Mouse (Mus musculus): ENCODE data around the gene Ccdc15.
"Not testable (repeated sequence)": the region's sequence is repeated elsewhere in the genome, so short reads cannot be mapped to it uniquely, and the experiment has no call there.

The Ccdc15 gene

GRCm38 (mm10) chr9:37351266-37351665 lies 3.0 kb upstream of the Ccdc15 start:
- DNase-seq (ENCODE audit: low read depth, low spot score): no peak

GRCm38 (mm10) chr9:37349050-37349449 lies 818 bp upstream of the Ccdc15 start:
- no peak for DNase-seq (ENCODE audit: low read depth, low spot score)

- DNase-seq (ENCODE audit: low read depth, low spot score): no peak
Measured at GRCm38 (mm10) chr9:37347184-37347987, 846 bp downstream of the Ccdc15 start.

GRCm38 (mm10) chr9:37345406-37345805 lies 2.8 kb downstream of the Ccdc15 start:
- DNase-seq (ENCODE audit: low read depth, low spot score): no peak

GRCm38 (mm10) chr9:37329456-37329855 lies 18.8 kb downstream of the Ccdc15 start:
- peak; percentile 7 for DNase-seq (ENCODE audit: low read depth, low spot score)

- no peak for DNase-seq (ENCODE audit: low read depth, low spot score)
Measured at GRCm38 (mm10) chr9:37301720-37302119, 46.5 kb downstream of the Ccdc15 start.

- not testable (repeated sequence) for DNase-seq (ENCODE audit: low read depth, low spot score)
Measured at GRCm38 (mm10) chr9:37300501-37300900, 47.7 kb downstream of the Ccdc15 start.

GRCm38 (mm10) chr9:37295586-37295985 lies 52.6 kb downstream of the Ccdc15 start:
- no peak for DNase-seq (ENCODE audit: low read depth, low spot score)

GRCm38 (mm10) chr9:37266622-37267021 lies 81.6 kb downstream of the Ccdc15 start:
- DNase-seq (ENCODE audit: low read depth, low spot score): no peak

GRCm38 (mm10) chr9:37255889-37256225 lies 92.4 kb downstream of the Ccdc15 start:
- DNase-seq (ENCODE audit: low read depth, low spot score): peak; percentile 57

GRCm38 (mm10) chr9:37255149-37255888 lies 92.9 kb downstream of the Ccdc15 start, which contains the start of gene Slc37a2:
TSS of gene Slc37a2 (minus strand) at chr9:37255738.
- peak; percentile 35 for DNase-seq (ENCODE audit: low read depth, low spot score)

- DNase-seq (ENCODE audit: low read depth, low spot score): peak; percentile 5
Measured at GRCm38 (mm10) chr9:37254531-37255110, 93.6 kb downstream of the Ccdc15 start.

- DNase-seq (ENCODE audit: low read depth, low spot score): no peak
Measured at GRCm38 (mm10) chr9:37250631-37251030, 97.6 kb downstream of the Ccdc15 start.

GRCm38 (mm10) chr9:37249976-37250375 lies 98.3 kb downstream of the Ccdc15 start:
- no peak for DNase-seq (ENCODE audit: low read depth, low spot score)

- DNase-seq (ENCODE audit: low read depth, low spot score): peak; percentile 8
Measured at GRCm38 (mm10) chr9:37248381-37248906, 99.8 kb downstream of the Ccdc15 start.

GRCm38 (mm10) chr9:37247429-37247828 lies 100.8 kb downstream of the Ccdc15 start:
- DNase-seq (ENCODE audit: low read depth, low spot score): no peak

- no peak for DNase-seq (ENCODE audit: low read depth, low spot score)
Measured at GRCm38 (mm10) chr9:37245810-37246209, 102.4 kb downstream of the Ccdc15 start.

GRCm38 (mm10) chr9:37245404-37245803 lies 102.8 kb downstream of the Ccdc15 start:
- DNase-seq (ENCODE audit: low read depth, low spot score): no peak

- no peak for DNase-seq (ENCODE audit: low read depth, low spot score)
Measured at GRCm38 (mm10) chr9:37244600-37244999, 103.6 kb downstream of the Ccdc15 start.

GRCm38 (mm10) chr9:37242764-37243163 lies 105.5 kb downstream of the Ccdc15 start:
- DNase-seq (ENCODE audit: low read depth, low spot score): no peak

GRCm38 (mm10) chr9:37235951-37236737 lies 112.1 kb downstream of the Ccdc15 start:
- no peak for DNase-seq (ENCODE audit: low read depth, low spot score)

Measured in forelimb bud, embryonic 11.5 days (tissue).